Mouse (Mus musculus) naive thymus-derived CD4-positive, alpha-beta T cell, adult 2 months (primary cell): ENCODE results near the gene Odf2l.
A peak's percentile ranks its signal among the peaks of the same experiment; 100 is the strongest.

ENCODE experiments used
- DNase-seq: peaks from one replicate; pipeline ENCODE4 v3.0.0-alpha.2; 2011; ENCODE audit warnings: low read depth

Odf2l gene

DNA sequence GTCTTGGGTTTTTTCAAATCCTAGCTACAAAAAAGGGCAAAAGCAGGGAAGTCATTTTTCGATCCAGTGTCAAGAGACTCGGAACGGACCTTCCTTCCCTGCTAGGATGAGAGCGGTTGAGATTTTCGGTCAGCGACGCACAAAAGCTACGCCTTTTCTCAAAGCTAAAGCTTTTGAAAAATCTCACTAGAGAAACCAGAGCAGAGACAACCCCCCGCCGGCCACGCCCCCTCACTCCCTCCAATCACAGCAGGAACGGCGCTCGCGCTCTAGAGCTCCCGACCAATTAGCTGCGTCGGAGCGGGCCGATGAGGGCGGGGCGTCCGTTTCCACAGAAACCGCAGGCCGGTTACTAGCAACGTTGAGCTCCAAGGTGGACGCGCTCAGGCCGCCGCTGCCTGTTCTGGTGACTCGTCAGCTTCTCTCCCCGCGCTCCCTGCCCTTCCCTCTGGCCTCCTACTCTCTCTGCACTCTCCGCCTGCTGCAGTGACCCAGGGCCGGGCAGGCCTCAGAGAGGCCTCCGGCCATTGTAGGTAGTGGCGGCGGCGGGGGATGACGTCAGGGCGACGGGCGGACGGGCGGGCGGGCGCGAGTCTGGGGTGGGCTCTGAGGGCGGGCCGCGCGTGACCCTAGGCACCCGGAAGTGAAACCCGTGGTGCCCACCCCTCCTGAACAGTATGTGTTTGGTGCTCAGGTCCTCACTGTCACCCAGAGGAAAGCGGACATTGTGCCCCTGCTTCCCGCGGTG is at the start of gene Odf2l:
TSS of gene Odf2l (plus strand) at position 335 of the 748 bp plus-strand sequence.
- peak; percentile 98 for DNase-seq

DNA sequence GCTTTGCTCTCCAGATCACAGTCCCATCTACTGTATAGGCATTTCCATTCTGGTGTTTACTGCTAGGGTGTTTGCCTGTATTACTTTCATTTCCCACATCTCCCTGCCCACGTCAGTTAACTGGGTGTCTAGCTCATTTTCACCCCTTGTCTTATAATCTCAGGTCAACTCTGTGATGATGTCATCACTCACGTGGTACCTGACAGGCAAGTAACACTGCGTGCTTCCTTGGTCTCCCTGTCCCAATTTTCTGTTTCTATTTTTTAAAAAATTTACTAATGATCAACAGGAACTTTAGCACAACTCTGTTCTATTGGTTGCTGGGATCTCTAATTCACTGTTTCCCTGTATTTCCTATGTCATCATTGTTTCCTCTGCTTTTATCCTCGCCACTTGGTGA is 49.4 kb upstream of the Odf2l start:
- DNase-seq, result no peak

GRCm38 (mm10) chr3:145072339-145072738 is 46.0 kb upstream of the Odf2l start:
- no peak for DNase-seq

DNA sequence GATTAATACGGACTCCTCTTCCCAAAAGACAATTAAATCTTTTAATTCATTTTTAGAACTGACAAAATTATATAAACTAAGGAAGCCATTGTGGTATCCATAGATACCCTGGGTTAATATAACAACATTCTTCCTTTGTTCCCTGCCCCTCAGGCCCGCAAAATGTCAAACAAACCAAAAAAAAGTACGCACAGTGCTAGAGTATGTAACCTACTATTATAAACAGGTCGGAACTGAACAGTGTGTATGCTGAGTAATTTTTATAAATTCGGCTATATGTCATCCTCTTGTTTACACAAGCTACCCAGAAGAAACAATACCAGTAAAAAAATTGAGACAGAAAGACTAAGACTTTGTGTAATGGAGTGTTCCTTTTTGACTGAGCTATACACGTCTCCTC is 40.0 kb upstream of the Odf2l start:
- DNase-seq, result no peak

- no peak for DNase-seq
Measured at GRCm38 (mm10) chr3:145080904-145081303, 37.5 kb upstream of the Odf2l start.

DNA sequence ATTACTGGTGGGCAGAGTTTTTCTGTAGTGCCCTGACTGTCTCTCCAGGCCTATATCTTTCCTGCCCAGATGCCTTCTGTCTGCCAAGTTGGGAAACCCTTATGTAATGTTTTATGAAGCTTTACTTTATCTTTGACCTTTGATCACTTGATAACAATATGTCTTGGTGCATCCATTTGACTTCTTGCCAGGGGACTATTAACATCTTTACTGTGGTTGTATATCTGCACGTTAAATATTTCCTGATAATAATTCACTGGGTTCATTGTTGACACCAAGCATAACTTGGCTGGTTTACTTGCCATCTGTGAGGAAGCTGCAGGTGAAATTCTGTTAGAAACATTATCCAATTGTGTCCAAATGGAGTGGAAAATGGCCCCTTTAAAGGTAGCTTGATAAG is 35.3 kb upstream of the Odf2l start:
- no peak for DNase-seq

GRCm38 (mm10) chr3:145086180-145086579 is 32.2 kb upstream of the Odf2l start:
- DNase-seq, result no peak

GRCm38 (mm10) chr3:145087857-145088598 is 30.4 kb upstream of the Odf2l start:
- DNase-seq, result no peak

GRCm38 (mm10) chr3:145099291-145099690 is 19.1 kb upstream of the Odf2l start, which contains the start of gene Clca2:
Clca2 (minus strand) TSS chr3:145099443.
- no peak for DNase-seq

GRCm38 (mm10) chr3:145101891-145102555 is 16.4 kb upstream of the Odf2l start:
- DNase-seq, result no peak

DNA sequence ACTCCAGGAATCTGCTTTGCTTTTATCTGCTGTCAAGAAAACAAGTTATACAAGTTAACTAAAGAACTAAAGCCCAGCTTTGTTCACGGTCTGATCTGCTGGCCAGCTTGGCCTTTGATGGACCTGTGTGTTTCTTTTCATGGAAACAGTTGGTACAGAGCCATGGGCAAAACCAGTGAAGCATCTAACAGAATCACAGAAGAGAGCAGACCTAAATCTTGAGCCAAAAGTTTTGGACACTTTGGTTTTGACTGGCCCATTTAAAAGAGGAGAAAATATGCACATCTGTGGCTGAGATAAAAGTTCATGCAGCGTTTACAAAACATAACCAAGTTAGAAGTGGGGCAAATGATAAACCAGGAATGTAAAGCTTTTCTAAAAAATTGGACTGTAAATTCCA is 15.1 kb upstream of the Odf2l start:
- no peak for DNase-seq

DNA sequence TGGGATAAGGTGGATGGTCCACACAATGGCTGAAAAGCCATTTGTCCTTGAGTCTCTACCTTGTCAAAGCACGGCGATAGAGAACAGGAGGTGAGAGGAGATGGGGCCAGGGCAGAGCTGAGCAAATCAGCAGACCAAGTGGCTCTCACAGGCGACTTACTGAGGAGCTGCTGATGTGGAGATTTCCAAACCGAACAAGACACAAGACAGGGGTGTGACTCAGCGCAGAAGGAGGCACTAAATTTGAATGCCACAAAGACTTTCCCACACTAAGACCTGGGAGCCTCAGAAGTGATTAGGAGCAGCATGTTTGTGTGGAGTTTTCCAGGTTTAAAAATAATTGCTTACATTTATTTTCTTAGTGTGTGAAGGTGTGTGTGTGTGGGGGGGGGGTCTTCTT is 14.6 kb upstream of the Odf2l start:
- no peak for DNase-seq

- no peak for DNase-seq
Measured at GRCm38 (mm10) chr3:145105076-145105772, 13.2 kb upstream of the Odf2l start.

DNA sequence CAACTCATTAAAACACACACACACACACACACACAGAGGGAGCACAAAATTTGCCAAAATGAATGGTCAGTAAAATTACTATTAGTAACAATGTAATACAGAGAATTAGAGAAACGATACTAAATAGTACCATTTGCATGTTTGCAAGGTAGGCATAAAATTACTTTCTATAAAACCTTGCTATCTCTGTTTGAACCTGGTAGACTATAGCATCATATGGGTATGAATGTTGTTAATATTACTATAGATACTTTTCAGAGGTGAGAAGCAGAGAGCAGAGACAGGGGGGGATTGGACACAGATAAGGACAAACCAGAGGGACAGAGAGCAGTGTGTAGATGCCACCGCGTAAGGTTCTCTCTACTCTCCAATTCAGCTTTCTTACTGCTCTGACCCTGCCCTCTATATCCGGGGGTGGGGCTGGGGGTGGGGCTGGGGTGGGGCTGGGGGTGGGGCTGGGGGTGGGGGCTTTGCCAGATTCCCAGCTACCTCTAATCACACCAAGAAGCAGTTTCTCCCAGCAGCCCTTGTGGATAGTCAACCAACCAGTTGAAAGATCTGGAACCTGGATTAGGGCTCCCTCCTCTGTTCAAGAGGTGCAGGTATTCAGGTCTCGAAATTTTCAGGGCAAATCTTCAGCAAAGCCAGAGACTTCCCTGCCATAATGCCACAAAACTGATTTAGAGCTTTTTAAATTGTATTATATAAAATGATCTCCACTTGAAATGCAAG is 12.4 kb upstream of the Odf2l start:
- DNase-seq, result no peak

DNA sequence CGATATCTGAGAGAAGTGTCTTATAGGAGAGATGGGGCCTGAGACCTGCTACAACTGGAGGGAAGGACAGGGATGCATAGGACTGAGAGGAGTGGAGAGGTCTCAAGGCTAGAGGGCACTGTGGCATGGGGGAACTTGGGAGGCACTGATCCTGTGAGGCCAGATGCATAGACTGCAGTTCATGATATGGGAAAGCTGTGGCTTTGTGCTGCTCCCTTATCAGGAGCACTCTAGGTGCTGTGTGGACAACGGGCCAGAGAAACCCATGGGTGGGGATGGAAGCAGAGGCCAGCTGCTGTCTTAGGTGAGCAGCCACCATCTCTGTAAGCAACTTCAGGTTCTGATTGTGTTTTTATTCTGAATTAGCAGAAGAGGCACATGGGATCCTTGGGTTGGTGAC is 3.2 kb upstream of the Odf2l start:
- DNase-seq, result no peak

DNA sequence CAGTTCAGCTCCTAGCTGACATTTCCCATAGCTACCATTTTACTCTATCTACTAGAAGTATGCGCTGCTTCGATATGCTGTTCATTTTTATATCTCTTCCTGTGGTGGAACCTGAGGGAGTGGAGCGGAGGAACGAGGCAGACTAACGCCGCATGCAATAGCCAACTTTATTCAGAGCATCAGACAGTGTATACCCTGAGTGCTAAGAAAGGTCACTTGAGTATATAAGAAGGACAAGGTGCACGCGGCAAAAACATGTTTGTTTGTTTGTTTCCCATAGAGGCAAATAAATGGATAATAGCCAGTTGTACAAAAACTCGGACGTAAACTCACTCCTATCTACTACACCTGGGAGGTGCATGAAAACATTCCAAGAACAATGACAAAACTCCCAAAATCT is 751 bp upstream of the Odf2l start:
- peak; percentile 8 for DNase-seq

- DNase-seq, result no peak
Measured at GRCm38 (mm10) chr3:145119002-145119358, 592 bp downstream of the Odf2l start.

DNA sequence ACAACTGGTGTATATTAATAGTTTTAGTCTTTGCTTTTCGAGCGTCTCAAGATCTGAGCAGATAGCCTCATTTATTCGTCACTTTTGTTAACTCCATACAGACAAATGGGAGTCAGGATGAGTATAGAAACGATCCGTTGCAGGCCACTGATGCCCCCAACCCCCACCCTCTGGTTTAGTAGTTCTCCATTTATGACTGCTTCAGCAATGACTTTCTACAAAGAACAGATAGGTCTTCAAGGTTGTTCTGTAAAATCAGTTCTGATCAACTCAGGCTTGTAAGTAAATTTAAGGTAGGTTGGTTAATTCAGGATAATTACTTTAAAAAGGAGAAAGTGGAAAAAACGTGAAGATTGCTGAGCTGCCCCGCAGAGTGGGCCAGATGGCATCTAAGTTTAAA is 1.0 kb downstream of the Odf2l start:
- peak; percentile 12 for DNase-seq

DNA sequence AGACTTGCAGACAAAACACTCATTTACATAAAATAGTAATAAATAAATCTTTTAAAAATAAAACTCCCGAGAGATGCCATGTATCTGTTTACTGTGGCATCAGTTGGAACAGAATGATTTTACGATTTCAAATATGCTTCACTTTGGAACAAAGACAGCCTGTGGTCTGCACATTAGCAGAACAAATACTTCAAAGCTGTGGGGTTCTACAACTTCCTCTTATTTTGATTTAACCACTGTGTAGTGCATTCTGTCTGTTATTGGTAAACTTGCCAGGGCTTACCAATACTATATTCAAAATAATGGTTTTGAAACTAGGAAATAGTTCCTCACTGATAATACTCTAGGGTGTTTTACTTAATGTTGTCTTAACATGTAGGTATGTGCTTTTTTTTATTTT is 8.2 kb downstream of the Odf2l start:
- no peak for DNase-seq

GRCm38 (mm10) chr3:145129356-145129755 is 11.0 kb downstream of the Odf2l start:
- no peak for DNase-seq

- DNase-seq, result peak; percentile 57
Measured at GRCm38 (mm10) chr3:145131210-145131868, 13.0 kb downstream of the Odf2l start.
